Mouse (Mus musculus) left cerebral cortex, adult 2 months (tissue): ENCODE data around the gene Rpn1. TPM values are rescaled to one million over a fixed set of nuclear protein-coding genes. Genes with fewer than 3 reads are reported as not detected.
A peak's percentile ranks its signal among the peaks of the same experiment; 100 is the strongest.

Experiments
- DNase-seq, 2 experiments: peaks; one replicate each; pipeline ENCODE4 v3.0.0; 2021 to 2022; ENCODE audit warnings: low spot score in 2 of 2, mixed read lengths in 1 of 2; ENCODE audit errors: extremely low spot score in 1 of 2
- H3K27ac ChIP-seq: fragments of 200-600 bp; 2 replicates; pipeline ENCODE4 v1.8.1; 2022
- H3K4me3 ChIP-seq: fragments of 200-600 bp; 2 replicates; pipeline ENCODE4 v1.8.1; 2022
- CTCF ChIP-seq: fragments of 200-600 bp; IDR thresholded peaks from 2 replicates; pipeline ENCODE4 v1.8.1; 2022; ENCODE audit warnings: antibody characterized with exemption, mild to moderate bottlenecking, moderate library complexity
- intact Hi-C: fragments of 180-260 bp; cut with DNase I; formaldehyde crosslinking; loops from one replicate; pipeline ENCODE4 v1.15.1; 2025
- total RNA-seq, 2 experiments: library from RNA; stranded (reverse); gene quantifications; 2 replicates each; pipeline ENCODE4 v1.2.3; 2021

The Rpn1 gene
- total RNA-seq, 2 experiments from 2014 or later: 172 to 184 TPM

DNA sequence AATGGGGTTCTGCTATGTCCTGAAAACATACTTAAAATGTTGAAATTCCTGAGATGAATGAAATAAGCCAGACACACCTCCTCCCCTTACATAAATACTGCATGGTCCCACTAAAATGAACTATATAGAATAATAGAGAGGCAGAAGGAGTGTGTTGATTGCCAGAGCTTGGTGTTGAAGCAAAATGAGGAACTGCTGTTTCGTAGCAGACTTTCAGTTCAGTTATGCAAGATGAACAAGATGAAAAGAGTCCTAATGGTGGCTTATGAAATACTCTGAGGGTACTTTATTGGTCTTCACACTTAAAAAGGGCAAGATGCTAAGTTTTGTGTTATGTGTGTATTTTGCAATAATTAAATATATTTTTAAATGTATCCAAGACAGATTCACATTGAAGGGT, 15.5 kb upstream of the Rpn1 start:
- TF ChIP-seq CTCF: no peak
- intact Hi-C loops: no loop called here
- no peak for DNase-seq
- no peak overlapping the region for H3K4me3 ChIP-seq
- H3K27ac ChIP-seq: no peak overlapping the region

DNA sequence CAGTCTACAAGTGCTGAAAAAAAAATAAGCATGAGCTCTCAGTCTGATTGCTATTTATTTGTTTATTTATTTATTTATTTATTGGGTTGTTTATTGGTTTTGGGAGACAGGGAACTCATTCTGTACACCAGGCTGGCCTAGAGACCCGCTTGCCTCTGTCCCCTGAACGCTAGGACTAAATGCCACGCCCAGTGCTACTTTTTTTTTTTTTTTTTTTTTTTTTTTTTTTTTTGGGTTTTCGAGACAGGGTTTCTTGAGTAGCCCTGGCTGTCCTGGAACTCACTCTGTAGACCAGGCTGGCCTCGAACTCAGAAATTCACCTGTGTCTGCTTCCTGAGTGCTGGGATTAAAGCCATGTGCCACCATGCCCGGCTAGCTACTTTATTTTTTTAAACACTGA, 13.8 kb upstream of the Rpn1 start:
- TF ChIP-seq CTCF: no peak
- no peak overlapping the region for H3K27ac ChIP-seq
- DNase-seq: no peak
- intact Hi-C loops: no loop called here
- H3K4me3 ChIP-seq: no peak overlapping the region

DNA sequence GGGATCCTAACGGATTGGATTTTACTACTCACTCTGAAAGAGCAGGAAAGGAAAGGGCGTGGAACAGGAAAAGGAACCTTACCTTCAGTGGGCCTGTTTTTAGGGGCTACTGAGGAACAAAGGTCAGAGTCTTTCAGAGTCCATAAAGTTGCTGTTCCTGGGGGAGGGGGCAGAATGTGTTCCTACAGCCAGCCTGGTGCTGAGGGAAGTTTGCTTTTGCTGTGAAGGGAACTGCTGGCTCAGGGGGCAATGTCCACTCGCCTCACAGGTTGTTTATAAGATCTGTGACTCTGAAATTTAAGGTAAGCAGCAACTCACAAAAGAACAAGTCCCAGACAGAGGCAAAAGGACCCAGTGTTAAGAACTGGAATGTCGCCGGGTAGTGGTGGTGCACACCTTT, 13.1 kb upstream of the Rpn1 start:
- Histone ChIP-seq H3K27ac (no peak overlapping the region), H3K4me3 (no peak overlapping the region)
- DNase-seq: no peak
- intact Hi-C loops: no loop called here
- no peak for TF ChIP-seq CTCF

DNA sequence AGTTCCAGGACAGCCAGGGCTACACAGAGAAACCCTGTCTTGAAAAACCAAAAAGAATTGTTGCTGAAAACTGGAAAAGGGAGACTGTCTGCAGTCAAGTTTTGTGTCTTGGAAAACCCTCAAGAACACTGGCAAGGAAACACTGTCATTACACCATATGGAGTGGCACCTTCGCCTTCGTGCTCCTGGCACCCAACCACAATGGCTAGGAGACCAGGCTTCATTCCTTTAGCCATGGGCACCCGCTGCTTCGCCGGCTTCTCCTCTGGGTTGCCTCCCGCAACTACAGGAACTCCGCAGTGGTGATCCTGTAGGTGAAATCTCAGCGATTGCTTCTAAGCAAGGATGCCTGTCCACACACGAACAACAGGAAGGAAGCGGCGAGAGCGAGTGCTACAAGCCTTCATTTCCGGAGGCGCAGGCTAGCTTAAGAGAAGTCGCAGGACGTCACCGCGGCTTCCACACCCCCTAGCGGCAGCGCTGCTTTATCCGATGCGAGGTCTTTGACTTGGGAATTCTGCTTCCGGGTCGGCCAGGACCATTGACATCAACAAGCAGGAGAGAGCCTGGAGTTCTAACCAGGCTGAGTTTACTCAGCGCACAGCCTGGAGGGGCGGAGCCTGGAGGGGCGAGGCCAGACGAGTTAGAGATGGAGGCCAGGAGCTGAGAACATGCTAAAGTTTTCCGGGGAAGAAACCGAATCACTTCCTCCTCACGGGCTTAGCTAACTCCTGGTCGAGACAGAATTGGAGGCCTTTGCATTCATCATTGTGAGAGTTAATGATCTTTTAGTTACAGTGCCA, 9.3 kb upstream of the Rpn1 start:
- TF ChIP-seq CTCF: peak; percentile 92
- intact Hi-C loops: loop anchor here (1.0 kb wide), 2 partner anchors 30 to 64 kb away; partner anchors contain the start of gene Rab7
- peak overlapping the region; percentile 52 for H3K4me3 ChIP-seq

DNA sequence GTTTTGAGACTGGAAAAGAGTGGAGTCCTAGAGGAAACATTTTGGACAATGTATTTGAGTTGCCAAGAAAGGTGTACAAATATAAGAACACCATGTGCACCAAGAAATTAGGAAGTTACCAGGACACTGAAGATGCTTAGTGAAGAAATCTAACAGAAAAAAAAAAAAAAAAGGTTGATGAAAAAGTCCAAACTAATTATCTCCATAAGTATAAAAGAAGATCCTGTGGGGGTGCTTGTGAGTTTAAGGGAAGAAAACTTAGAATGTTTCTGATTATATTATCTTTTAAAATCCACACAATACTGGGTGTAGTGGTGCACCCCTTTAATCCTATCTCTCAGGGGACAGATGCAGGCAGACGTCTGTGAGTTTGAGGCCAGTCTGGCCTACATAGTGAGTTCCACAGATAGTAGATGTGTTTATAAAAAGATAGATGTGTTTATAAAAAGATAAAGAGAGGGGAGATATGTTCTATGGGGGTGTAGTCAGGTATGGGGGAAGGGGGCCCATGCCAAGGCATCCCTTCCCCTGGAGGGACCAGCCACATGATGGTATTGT, 8.2 kb upstream of the Rpn1 start:
- TF ChIP-seq CTCF: no peak
- Histone ChIP-seq H3K27ac (no peak overlapping the region), H3K4me3 (no peak overlapping the region)
- no peak for DNase-seq
- intact Hi-C loops: loop anchor here (1.0 kb wide), 1 partner anchor 31 kb away; the partner anchor contains the start of gene Rab7

More for the DNA sequence above, 9.3 kb upstream of the Rpn1 start:
- DNase-seq: peak; percentile 92 to 93
- peak overlapping the region; percentile 84 for H3K27ac ChIP-seq

DNA sequence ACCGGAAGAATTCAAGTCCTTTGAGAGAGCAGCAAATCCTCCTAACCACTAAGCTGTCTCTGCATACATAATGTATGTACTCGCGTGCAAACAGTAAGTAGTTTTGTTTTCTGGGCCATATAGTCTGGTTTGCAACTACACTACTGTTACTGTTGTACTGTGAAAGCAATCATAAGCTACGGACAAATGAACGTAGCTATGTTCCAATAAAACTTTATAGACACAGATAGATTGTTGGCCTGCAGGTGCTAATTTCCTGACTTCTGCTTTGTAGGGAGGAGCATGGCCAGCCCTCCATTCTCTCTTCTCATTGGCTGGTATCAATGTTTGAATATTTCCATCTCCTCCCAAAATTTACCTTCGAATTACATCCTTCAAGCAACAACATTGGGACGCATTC, 1.2 kb upstream of the Rpn1 start:
- no peak for DNase-seq
- TF ChIP-seq CTCF: no peak
- intact Hi-C loops: loop anchor here (5.0 kb wide), 1 partner anchor 171 kb away; the partner anchor contains the start of gene Hmces
- Histone ChIP-seq H3K4me3 (no peak overlapping the region), H3K27ac (no peak overlapping the region)

DNA sequence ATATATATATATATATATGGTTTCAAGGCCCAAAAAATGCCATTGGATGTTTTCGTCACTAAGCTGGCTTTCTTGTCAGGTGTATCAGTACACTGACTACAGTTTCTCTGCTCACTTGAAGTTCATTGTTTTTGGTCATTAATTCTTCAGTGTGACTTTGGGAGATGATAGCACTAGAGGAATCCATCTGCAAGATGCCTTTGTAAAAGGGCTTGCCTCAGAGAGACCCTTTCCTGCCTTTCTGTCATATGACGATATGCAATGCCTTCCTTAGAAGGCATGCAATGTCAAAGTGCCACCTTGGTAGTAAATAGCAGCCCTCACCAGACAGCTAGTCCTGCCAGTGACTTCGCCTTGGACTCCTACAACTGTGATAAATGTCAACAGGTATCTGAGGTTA, 610 bp upstream of the Rpn1 start:
- intact Hi-C loops: loop anchor here (2.0 to 5.0 kb wide), 2 partner anchors 73 to 171 kb away; partner anchors contain the start of gene Hmces
- DNase-seq: no peak
- H3K27ac ChIP-seq: no peak overlapping the region; the same call in 1 of the 2 replicates
- peak overlapping the region; percentile 87; the same call in 1 of the 2 replicates for H3K4me3 ChIP-seq
- TF ChIP-seq CTCF: no peak

DNA sequence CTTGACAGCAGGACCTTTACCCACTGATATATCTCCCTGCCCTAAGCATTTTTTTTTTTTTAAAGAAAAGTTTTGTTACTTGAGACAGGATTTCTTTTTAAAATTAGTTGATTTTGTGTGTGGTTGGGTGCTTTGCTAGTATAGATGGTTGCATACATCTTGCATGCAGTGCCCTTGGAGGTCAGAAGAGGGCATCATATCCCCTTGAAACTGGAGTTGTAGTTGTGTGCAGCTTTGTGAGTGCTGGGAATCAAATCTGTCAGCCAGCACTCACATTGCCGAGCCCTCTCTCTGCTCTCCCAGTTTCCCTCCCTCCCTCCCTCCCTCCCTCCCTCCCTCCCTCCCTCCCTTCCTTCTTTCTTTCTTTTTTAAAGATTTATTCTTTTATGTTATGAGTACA, 4.7 kb downstream of the Rpn1 start:
- intact Hi-C loops: no loop called here
- Histone ChIP-seq H3K4me3 (no peak overlapping the region), H3K27ac (no peak overlapping the region)
- DNase-seq: no peak
- TF ChIP-seq CTCF: no peak; the same call in 1 of the 2 replicates

DNA sequence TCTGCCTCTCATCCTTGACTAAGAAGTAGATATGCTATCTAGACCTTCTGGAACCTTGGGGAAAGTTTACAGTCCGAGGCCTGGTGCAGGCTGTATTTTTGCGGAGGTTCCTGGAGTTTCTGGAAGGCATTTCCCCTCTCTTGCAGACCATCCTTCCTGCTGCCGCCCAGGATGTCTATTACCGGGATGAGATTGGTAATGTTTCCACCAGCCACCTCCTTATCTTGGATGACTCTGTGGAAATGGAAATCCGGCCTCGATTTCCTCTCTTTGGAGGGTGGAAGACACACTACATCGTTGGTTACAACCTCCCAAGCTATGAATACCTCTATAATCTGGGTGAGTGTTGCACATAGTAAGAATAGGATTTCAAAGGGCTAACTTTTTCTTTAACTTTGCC, 11.1 kb downstream of the Rpn1 start:
- DNase-seq: no peak
- Histone ChIP-seq H3K4me3 (no peak overlapping the region), H3K27ac (no peak overlapping the region)
- intact Hi-C loops: no loop called here
- no peak for TF ChIP-seq CTCF

DNA sequence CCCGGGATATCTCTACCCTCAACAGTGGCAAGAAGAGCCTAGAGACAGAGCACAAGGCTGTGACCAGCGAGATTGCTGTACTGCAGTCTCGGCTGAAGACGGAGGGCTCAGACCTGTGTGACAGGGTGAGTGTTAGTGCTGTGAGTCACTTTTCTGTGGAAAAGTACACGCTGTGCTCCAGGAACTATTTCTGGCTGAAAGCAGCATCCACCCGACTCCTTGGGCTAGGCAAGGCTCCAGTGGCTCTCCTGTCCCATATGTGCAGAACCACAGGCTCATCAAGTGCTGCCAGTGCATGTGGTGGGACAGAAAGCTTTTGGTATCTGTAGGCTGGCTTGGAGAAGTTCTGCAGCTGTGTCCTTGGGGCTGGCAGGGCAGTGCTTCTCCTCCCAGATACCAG, 17.8 kb downstream of the Rpn1 start:
- intact Hi-C loops: loop anchor here (5.0 kb wide), 1 partner anchor 195 kb away; no protein-coding TSS in a partner anchor
- H3K27ac ChIP-seq: peak overlapping the region; percentile 50; the same call in 1 of the 2 replicates
- H3K4me3 ChIP-seq: no peak overlapping the region
- DNase-seq: peak in 1 of 2 experiments; percentile 25
- no peak for TF ChIP-seq CTCF

DNA sequence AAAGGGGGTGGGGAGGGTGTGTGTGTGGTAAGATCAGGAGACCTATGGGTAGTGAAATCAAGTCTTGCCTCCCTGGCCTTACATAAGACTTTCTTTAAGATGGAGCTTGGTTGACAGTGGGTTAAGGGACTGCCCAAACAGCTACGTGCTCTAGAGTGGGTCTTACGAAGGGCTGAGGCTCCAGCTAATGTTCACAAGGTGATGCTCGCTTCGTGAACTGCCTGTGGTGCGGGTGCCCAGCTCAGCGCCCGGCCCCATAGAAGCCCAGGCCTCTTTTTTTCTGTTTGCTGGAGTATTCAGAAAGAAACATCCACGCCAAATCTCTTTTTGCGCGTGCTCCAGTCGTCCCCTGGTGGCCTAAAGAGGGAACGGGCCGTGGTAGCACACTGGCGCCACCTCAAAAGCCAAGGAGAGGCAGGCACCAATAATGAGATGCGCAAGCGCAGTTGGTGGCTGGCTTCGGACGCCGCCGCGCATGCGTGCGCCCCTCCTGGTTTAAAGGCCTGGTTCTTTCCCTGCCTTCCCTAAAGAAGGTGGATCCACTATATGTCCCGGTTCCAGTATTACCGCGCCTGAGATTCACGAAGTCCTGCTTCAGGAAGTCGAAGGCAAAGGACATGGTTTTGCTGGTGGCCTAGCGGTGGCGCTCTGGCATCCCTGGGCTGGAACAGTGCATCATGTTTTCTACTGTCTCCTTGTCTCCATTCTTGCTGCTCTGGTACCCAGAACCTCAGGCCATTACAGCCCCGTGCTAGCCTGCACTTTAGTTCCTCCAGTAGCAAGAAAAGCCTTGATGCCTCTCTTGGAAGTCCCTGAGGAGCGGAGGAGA, 21.7 kb downstream of the Rpn1 start:
- peak; percentile 93 for DNase-seq
- TF ChIP-seq CTCF: peak; percentile 91
- Histone ChIP-seq H3K27ac (peak overlapping the region; percentile 85), H3K4me3 (peak overlapping the region; percentile 12)
- intact Hi-C loops: loop anchor here (2.0 kb wide), 1 partner anchor 95 kb away; no protein-coding TSS in a partner anchor
